Comparison of ENCODE assay signal across 18 mouse cellular contexts in genomic region chr2:118391201-118391600, GRCm38 (mm10). TPM values are rescaled to one million over a fixed set of nuclear protein-coding genes. Genes with fewer than 3 reads are reported as not detected.
"Had no signal": no experiment of that assay in that cellular context is flagged by ENCODE, and none has a peak within 500 bp of the region (broad histone marks: within the 10 kb centered on the region; RNA-seq: fewer than 3 reads in every experiment).

No protein-coding gene starts in this region.

- H3K4me3 ChIP-seq: liver, embryonic 15.5 days; midbrain, embryonic 10.5 days; midbrain, embryonic 13.5 days; myocyte; neural tube, embryonic 13.5 days; neural tube, embryonic 15.5 days had no signal

- DNase-seq: lung, adult 18-20 months; lung, embryonic 14.5 days; lung, postnatal 10 days; lung, postnatal 4 days; retina, postnatal 1 day; right cerebral cortex, adult 18-20 months; thymus, adult 18-20 months; thymus, postnatal 14 days; thymus, postnatal 36 days had no signal

- ATAC-seq: midbrain, embryonic 13.5 days; midbrain, embryonic 16.5 days had no signal

- H3K9ac ChIP-seq: liver, embryonic 15.5 days; lung, embryonic 14.5 days; midbrain, embryonic 13.5 days; neural tube, embryonic 13.5 days; neural tube, embryonic 15.5 days had no signal

- H3K4me2 ChIP-seq: liver, embryonic 15.5 days; lung, embryonic 14.5 days; midbrain, embryonic 13.5 days; neural tube, embryonic 13.5 days; neural tube, embryonic 15.5 days had no signal

- H3K9me3 ChIP-seq: liver, embryonic 15.5 days; midbrain, embryonic 13.5 days; neural tube, embryonic 13.5 days; neural tube, embryonic 15.5 days had no signal

- H3K36me3 ChIP-seq: liver, embryonic 15.5 days; midbrain, embryonic 13.5 days; neural tube, embryonic 13.5 days; neural tube, embryonic 15.5 days had no signal

- H3K27me3 ChIP-seq: liver, embryonic 15.5 days; midbrain, embryonic 13.5 days; neural tube, embryonic 13.5 days; neural tube, embryonic 15.5 days had no signal

- H3K27ac ChIP-seq: liver, embryonic 15.5 days; midbrain, embryonic 10.5 days; midbrain, embryonic 13.5 days; neural tube, embryonic 13.5 days; neural tube, embryonic 15.5 days had no signal

RNA-seq across cellular contexts. Expression of gene Gpr176, which starts 18.0 kb away (rescaled TPM):
- total RNA-seq: megakaryocyte, adult 5-6 weeks; megakaryocyte-erythroid progenitor cell, adult 5-6 weeks had no signal
